Mouse (Mus musculus) heart, embryonic 12.5 days (tissue): Measurements from ENCODE around the gene Fat3. TPM values are rescaled to one million over a fixed set of nuclear protein-coding genes. Genes with fewer than 3 reads are reported as not detected.

Experiments
- ATAC-seq: fragments of 200-750 bp; cut with Nextera tagmentation; 2 replicates; pipeline ENCODE4 v1.8.0; 2017; ENCODE audit warnings: moderate TSS enrichment, moderate library complexity; ENCODE audit not compliant: insufficient number of reproducible peaks, low FRiP score
- H3K27ac ChIP-seq: fragments of 300-500 bp; sonication (generic); 2 replicates; pipeline ENCODE4 v1.5.1; 2016; ENCODE audit warnings: mild to moderate bottlenecking, moderate library complexity; ENCODE audit not compliant: poor library complexity, severe bottlenecking
- H3K27me3 ChIP-seq: fragments of 300-500 bp; sonication (generic); replicated peaks from 2 replicates; pipeline ENCODE4 v1.6.1; 2016; ENCODE audit warnings: mild to moderate bottlenecking, moderate library complexity
- H3K36me3 ChIP-seq: fragments of 300-500 bp; sonication (generic); 2 replicates; pipeline ENCODE4 v1.6.1; 2016; ENCODE audit warnings: mild to moderate bottlenecking, moderate library complexity
- H3K4me1 ChIP-seq: fragments of 300-500 bp; sonication (generic); replicated peaks from 2 replicates; pipeline ENCODE4 v1.6.1; 2016; ENCODE audit warnings: mild to moderate bottlenecking
- H3K4me2 ChIP-seq: fragments of 300-500 bp; sonication (generic); 2 replicates; pipeline ENCODE4 v1.6.1; 2016; ENCODE audit warnings: mild to moderate bottlenecking, moderate library complexity
- H3K4me3 ChIP-seq: fragments of 300-500 bp; sonication (generic); 2 replicates; pipeline ENCODE4 v1.5.1; 2016; ENCODE audit warnings: mild to moderate bottlenecking
- H3K9ac ChIP-seq: fragments of 300-500 bp; sonication (generic); 2 replicates; pipeline ENCODE4 v1.6.1; 2016; ENCODE audit warnings: mild to moderate bottlenecking, moderate library complexity
- H3K9me3 ChIP-seq: fragments of 300-500 bp; sonication (generic); replicated peaks from 2 replicates; pipeline ENCODE4 v1.6.1; 2016; ENCODE audit warnings: mild to moderate bottlenecking, moderate library complexity
- WGBS: fragments of 180-500 bp; shearing (Covaris S2); methylation state at CpG from one replicate; pipeline ENCODE4 v1.1.7; 2016; 5-methylcytosine and 5-hydroxymethylcytosine counted together
- polyA plus RNA-seq: library from polyadenylated mRNA; unstranded; fragments of >200 nt; fragmentation: Nextera tagmentation; extraction: Ambion mirVana; gene quantifications from 2 replicates; pipeline ENCODE4 v1.2.1, GENCODE M21; 2016

Gene Fat3
- polyA plus RNA-seq, 1 experiment from 2014 or later = 1.5 TPM

DNA sequence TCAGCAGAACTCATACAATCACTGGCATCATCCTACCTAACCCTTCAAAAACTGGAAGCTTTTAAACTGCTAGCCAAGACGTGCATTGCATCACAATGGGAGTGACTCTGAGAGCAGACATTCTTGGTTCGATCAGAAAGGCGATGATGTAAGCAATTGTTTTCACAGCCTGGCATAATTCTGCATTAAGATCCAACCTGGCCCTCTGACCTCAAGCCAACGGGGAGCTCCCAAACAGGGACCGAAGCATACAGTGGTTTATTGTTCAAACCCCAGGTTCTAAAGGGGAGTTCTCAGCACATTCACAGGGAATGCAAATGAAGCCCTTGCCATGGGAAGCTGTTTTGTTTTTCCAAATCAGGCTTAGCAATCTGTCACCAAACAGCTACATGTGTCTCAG is 63.3 kb downstream of the Fat3 start:
- Histone ChIP-seq H3K9ac (no peak overlapping the region), H3K9me3 (no peaks in the 10 kb centered on the region), H3K27ac (no peak overlapping the region), H3K27me3 (no peaks in the 10 kb centered on the region), H3K36me3 (no peaks in the 10 kb centered on the region), H3K4me2 (no peak overlapping the region), H3K4me1 (peaks cover 24% of the 10 kb centered on the region), H3K4me3 (no peak overlapping the region)
- ATAC-seq = no peak
- 55% methylated on average over 5 of the region's 5 CpGs for WGBS

DNA sequence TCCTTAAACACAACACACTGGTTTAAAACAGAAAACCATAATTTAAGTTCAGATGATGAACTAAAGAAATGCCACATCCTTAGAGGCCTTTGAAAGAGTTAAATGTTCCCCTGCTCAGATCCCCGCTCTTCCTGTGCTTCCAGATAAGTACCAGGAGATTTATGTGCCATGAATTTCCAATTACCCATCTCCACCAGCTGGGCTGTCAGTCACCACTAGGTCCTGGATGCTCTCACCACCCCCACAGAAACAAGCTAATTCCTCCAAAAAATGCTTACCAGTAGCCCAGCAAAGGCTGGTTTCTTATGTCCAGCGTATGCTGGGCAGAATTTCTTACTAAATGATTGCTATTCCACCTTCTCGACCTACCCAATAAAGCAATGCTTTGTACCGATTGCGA is 72.5 kb downstream of the Fat3 start:
- H3K36me3 ChIP-seq = no peaks in the 10 kb centered on the region
- H3K4me2 ChIP-seq = no peak overlapping the region
- no peaks in the 10 kb centered on the region for H3K4me1 ChIP-seq
- peaks cover 5% of the 10 kb centered on the region; the same call in 1 of the 2 replicates for H3K27me3 ChIP-seq
- no peak overlapping the region for H3K4me3 ChIP-seq
- no peak overlapping the region for H3K9ac ChIP-seq
- no peaks in the 10 kb centered on the region for H3K9me3 ChIP-seq
- H3K27ac ChIP-seq = no peak overlapping the region
- no peak for ATAC-seq
- WGBS = 74% methylated on average over 5 of the region's 5 CpGs

DNA sequence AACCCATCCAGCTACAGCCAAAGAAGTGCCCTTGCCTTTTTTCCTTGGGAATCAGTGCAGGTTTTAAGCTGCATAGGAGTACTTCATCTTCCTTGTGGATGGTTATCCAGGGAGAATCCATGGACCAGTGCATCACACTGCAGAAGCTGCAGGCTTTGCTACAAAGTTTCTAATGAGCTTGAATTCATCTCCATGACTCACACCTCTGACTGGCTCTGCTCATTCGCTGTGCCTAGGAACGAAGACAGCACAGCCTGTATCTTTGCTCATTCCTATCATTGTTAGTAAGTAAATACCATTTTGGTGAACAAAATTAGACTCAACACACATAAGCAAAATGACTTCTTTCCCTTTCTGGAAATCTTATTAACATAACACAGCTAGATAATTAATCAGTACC is 78.4 kb downstream of the Fat3 start:
- H3K9me3 ChIP-seq = no peaks in the 10 kb centered on the region
- no peak overlapping the region for H3K27ac ChIP-seq
- no peak overlapping the region for H3K9ac ChIP-seq
- no peak overlapping the region for H3K4me2 ChIP-seq
- ATAC-seq = no peak
- H3K4me1 ChIP-seq = no peaks in the 10 kb centered on the region
- no peak overlapping the region for H3K4me3 ChIP-seq
- H3K36me3 ChIP-seq = no peaks in the 10 kb centered on the region
- 79% methylated on average over 2 of the region's 2 CpGs for WGBS
- H3K27me3 ChIP-seq = peaks cover 4% of the 10 kb centered on the region; the same call in 1 of the 2 replicates

DNA sequence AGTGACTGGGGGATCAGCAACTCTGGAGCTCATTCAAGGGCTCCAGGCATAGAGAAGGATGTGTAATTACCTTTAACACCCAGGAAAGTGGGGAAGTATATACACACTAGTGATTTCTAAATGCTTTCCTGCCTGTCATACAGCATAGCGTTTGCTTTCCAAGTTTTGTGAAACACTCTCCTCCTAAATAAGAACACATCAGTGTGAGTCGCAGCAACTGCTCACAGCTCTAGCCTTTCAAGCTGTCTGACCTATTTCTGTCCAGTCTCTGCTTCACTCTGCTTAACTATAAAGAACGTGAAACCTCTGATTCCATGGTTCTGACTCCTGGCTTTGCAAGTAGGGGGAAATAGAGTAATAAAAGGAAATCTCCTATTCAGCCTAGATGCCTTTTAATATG is 98.3 kb downstream of the Fat3 start:
- no peak for ATAC-seq
- no peaks in the 10 kb centered on the region for H3K36me3 ChIP-seq

DNA sequence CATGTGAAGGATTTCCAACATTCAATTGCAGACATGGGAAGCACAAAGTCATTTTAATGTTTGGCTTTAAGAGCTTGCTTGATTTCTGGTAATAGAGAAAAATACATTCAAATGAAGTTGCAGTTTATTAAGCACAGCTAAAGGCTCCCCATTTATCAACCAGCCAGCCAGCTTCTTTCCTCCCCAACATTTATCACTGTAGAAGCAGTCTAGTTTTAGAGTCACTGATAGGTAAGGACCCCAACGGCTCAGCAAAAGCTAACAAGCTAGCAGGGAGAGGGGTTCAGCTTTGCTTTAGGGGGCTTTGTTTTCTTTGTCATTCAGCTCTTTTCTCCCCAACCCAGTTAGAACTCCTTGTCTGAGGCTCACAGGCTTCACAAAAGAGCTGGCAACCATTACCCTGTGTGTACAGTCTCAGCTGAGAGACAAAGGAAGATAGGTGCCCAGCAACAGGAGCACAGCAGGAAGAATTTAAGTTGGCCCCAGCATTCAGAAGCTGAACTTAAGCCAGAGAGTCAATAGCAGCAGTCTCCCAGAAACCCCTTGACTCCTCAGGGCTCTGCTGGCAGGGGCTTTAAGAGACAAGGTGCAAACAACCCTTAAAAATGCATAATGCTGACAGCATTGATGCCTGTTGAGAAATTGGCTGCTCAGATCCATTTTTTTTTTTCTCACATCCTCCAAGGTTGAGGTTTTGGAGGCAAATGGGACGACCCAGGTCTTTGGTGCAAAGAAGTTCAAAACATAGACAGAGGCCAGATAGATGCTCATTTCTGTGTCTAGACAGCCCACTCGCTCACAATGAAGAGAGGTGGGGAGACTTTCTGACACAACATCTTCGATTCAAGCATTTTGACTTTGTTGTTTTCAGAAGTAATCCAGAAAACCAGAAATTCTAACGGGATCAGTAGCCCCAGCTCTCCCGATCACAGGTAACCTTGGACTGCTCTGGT is 102.1 kb downstream of the Fat3 start:
- no peak for ATAC-seq
- WGBS = 58% methylated on average over 6 of the region's 6 CpGs

More for the DNA sequence above, 98.3 kb downstream of the Fat3 start:
- Histone ChIP-seq H3K9me3 (no peaks in the 10 kb centered on the region), H3K27ac (no peak overlapping the region), H3K4me3 (no peak overlapping the region), H3K4me1 (peaks cover 8% of the 10 kb centered on the region), H3K4me2 (no peak overlapping the region), H3K9ac (no peak overlapping the region), H3K27me3 (peaks cover 22% of the 10 kb centered on the region)
- 60% methylated on average over 3 of the region's 3 CpGs for WGBS

DNA sequence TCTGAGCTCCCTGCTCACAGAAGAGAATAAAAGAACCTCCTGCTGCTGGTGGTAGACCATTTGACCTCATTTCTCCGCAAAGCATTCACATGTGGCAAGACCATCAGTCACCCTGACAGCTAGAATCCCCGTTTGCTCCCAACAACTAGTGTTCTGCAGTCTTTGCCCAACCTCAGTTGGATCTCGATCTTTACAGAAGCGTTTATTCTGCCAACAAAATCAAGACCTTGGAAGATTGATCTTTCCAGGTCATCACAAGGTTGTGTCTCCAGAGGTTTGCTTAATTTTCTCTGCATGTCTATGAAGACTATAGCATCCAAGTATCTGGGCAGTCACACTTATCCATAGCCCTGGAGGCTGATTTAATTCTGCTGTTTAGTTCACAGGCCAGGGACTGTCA is 111.9 kb downstream of the Fat3 start:
- Histone ChIP-seq H3K27ac (no peak overlapping the region), H3K4me3 (no peak overlapping the region), H3K4me1 (0 out of 2 replicates have a peak, but pooled peaks cover 5% of the 10 kb centered on the region), H3K4me2 (no peak overlapping the region), H3K36me3 (no peaks in the 10 kb centered on the region), H3K9ac (no peak overlapping the region), H3K27me3 (0 out of 2 replicates have a peak, but pooled peaks cover 3% of the 10 kb centered on the region), H3K9me3 (no peaks in the 10 kb centered on the region)
- WGBS = 62% methylated on average over 4 of the region's 4 CpGs
- no peak for ATAC-seq

More for the DNA sequence above, 102.1 kb downstream of the Fat3 start:
- H3K9ac ChIP-seq = no peak overlapping the region
- no peaks in the 10 kb centered on the region for H3K9me3 ChIP-seq
- 0 out of 2 replicates have a peak, but pooled peaks cover 6% of the 10 kb centered on the region for H3K27me3 ChIP-seq
- H3K27ac ChIP-seq = no peak overlapping the region
- H3K4me1 ChIP-seq = peaks cover 3% of the 10 kb centered on the region
- no peak overlapping the region for H3K4me3 ChIP-seq
- no peak overlapping the region for H3K4me2 ChIP-seq
- no peaks in the 10 kb centered on the region for H3K36me3 ChIP-seq

DNA sequence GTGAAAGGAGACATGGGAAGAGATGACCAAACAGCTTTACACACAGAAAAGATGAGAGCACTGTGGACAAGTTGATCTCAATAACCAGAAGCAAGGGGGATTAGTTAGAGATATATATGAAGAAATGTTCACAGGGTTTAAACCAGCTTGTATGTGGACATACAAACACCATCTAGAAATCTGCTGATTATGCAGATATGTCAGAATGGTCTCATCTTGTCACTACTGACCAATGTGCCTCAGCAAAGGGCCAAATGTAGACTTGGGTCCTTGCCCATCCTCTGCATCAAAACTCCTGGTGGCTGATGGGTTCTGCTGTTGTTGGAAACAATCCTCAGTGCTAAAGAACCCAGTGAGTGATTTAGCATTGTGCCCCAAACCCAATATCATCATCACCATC is 113.6 kb downstream of the Fat3 start:
- no peak overlapping the region for H3K9ac ChIP-seq
- H3K4me2 ChIP-seq = no peak overlapping the region
- no peak overlapping the region for H3K4me3 ChIP-seq
- H3K36me3 ChIP-seq = no peaks in the 10 kb centered on the region
- 0 out of 2 replicates have a peak, but pooled peaks cover 3% of the 10 kb centered on the region for H3K27me3 ChIP-seq
- H3K27ac ChIP-seq = no peak overlapping the region
- H3K9me3 ChIP-seq = no peaks in the 10 kb centered on the region
- 0 out of 2 replicates have a peak, but pooled peaks cover 5% of the 10 kb centered on the region for H3K4me1 ChIP-seq
- ATAC-seq = no peak

DNA sequence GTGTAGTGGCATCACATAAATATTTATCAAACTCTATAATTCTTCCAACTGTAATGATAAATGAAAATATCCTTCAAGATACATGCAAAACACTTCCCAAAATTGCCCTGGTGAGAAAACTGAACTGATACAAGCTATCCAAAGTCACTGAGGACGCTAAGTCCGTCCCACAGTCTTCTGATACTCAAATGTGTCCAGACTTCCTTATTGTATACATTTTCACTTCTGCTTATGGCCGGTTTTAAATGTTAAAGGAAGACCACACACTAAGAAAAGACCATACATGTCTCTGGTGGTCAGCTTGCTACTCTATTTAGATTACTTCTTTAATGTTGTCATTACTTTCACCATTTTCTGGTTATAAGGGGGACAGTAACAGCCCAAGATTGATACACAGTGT is 137.4 kb downstream of the Fat3 start:
- no peak overlapping the region for H3K27ac ChIP-seq
- WGBS = 80% methylated on average over 3 of the region's 3 CpGs
- no peaks in the 10 kb centered on the region for H3K36me3 ChIP-seq
- no peaks in the 10 kb centered on the region for H3K9me3 ChIP-seq
- no peaks in the 10 kb centered on the region for H3K27me3 ChIP-seq
- H3K9ac ChIP-seq = no peak overlapping the region
- no peak overlapping the region for H3K4me3 ChIP-seq
- no peak for ATAC-seq
- no peak overlapping the region for H3K4me2 ChIP-seq
- H3K4me1 ChIP-seq = no peaks in the 10 kb centered on the region

DNA sequence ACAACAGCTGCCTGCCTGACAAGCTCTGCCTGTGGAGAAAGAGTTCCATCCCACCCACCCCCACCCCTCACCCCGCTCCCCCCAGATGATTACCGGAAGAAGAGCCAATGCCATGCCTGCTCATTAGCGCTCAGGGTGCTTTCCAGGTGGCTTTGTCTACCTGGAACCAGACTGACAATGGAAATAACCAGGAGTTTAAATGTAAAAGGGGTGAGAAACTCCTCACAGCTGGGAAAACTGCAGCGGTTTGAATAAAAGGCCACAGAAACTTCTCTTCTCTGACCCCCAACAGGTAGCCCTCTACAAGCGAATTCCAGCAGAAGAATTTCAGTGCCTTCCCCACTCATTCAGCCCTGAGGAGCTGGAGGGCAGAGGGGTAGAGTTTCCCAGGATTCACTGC is 139.3 kb downstream of the Fat3 start:
- H3K36me3 ChIP-seq = no peaks in the 10 kb centered on the region
- no peak overlapping the region for H3K9ac ChIP-seq
- WGBS = 11% methylated on average over 5 of the region's 5 CpGs
- no peaks in the 10 kb centered on the region for H3K9me3 ChIP-seq
- no peaks in the 10 kb centered on the region for H3K27me3 ChIP-seq
- ATAC-seq = no peak
- H3K4me3 ChIP-seq = no peak overlapping the region
- H3K27ac ChIP-seq = no peak overlapping the region
- no peak overlapping the region for H3K4me2 ChIP-seq
- H3K4me1 ChIP-seq = no peaks in the 10 kb centered on the region

DNA sequence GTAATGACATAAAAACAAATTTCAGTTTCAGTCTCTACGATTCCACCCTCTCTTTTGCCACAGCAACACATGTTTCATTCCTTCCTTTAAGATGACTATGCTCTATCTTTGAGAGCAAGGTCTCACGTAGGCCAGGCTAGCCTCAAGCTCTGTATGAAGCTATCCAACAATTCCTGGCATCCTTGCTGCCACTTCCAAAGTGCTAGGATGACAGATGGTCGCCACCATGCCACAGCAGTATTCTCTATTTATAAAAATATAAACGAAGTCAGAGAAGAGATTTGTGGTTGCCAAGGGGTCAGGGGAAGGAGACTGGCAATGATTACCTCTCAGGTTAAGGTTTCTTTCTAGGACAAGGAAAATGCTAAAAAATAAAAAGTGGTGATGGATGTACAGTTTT is 144.4 kb downstream of the Fat3 start:
- WGBS = 70% methylated on average over 4 of the region's 4 CpGs
- ATAC-seq = no peak
- H3K36me3 ChIP-seq = no peaks in the 10 kb centered on the region
- no peak overlapping the region for H3K9ac ChIP-seq
- no peaks in the 10 kb centered on the region for H3K4me1 ChIP-seq
- no peak overlapping the region for H3K27ac ChIP-seq
- no peak overlapping the region for H3K4me3 ChIP-seq
- no peaks in the 10 kb centered on the region for H3K9me3 ChIP-seq
- no peaks in the 10 kb centered on the region for H3K27me3 ChIP-seq
- H3K4me2 ChIP-seq = no peak overlapping the region

DNA sequence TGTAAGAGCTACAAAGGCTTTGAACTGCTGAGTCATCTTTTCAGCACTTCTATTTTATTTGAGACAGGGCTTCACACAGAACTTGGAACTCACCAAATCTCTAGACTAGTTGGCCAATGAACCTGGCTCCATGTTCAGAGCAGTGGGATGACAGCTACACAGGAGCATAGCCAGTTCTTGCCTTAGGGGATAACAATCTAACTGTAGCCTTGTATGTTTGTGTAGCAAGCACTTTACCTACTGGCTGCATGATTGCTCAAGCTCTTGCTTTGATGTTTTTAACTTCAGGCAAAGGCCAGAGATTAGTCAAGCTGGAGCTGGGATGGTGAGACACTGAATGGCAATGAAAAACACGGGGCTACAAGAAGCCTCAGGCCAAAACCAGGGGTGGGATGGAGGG is 146.2 kb downstream of the Fat3 start:
- Histone ChIP-seq H3K4me1 (no peaks in the 10 kb centered on the region), H3K4me2 (no peak overlapping the region), H3K27me3 (no peaks in the 10 kb centered on the region), H3K36me3 (no peaks in the 10 kb centered on the region), H3K9me3 (no peaks in the 10 kb centered on the region), H3K27ac (no peak overlapping the region), H3K4me3 (no peak overlapping the region), H3K9ac (no peak overlapping the region)
- no peak for ATAC-seq
- 24% methylated on average over 1 of the region's 1 CpGs for WGBS
